Mouse (Mus musculus) thymus, adult 2 months (tissue): ENCODE data around the gene Gm11096.

Experiments used
- CTCF ChIP-seq: fragments of 200-500 bp; IDR thresholded peaks from 2 replicates; pipeline ENCODE4 v1.5.1; 2012; ENCODE audit warnings: mild to moderate bottlenecking, control low read depth, low read length, moderate library complexity, borderline replicate concordance; ENCODE audit not compliant: control insufficient read depth, poor library complexity, insufficient read depth; ENCODE audit errors: extremely low read depth
- POLR2A ChIP-seq: fragments of 200-500 bp; IDR thresholded peaks from 2 replicates; pipeline ENCODE4 v1.6.1; 2012; ENCODE audit warnings: mild to moderate bottlenecking, low read length, control low read depth, moderate library complexity; ENCODE audit not compliant: control insufficient read depth, poor library complexity, insufficient read depth; ENCODE audit errors: extremely low read depth

GRCm38 (mm10) chr17:81432733-81433132, 8.8 kb upstream of the Gm11096 start:
- TF ChIP-seq POLR2A = no peak
- TF ChIP-seq CTCF = no peak
